Mouse (Mus musculus) midbrain, embryonic 10.5 days (tissue): ENCODE measurements around the gene Dus4l. TPM values are rescaled to one million over a fixed set of nuclear protein-coding genes. Genes with fewer than 3 reads are reported as not detected.

ENCODE experiments used
- DNase-seq: peaks from one replicate; pipeline ENCODE4 v3.0.0-alpha.2; 2017; ENCODE audit warnings: low spot score
- H3K27ac ChIP-seq: fragments of 300-500 bp; sonication (generic); replicated peaks from 2 replicates; pipeline ENCODE4 v1.5.1; 2016; ENCODE audit warnings: mild to moderate bottlenecking
- H3K27me3 ChIP-seq: fragments of 300-500 bp; sonication (generic); 2 replicates; pipeline ENCODE4 v1.6.1; 2016; ENCODE audit warnings: low read depth, mild to moderate bottlenecking; ENCODE audit not compliant: poor library complexity, severe bottlenecking
- H3K36me3 ChIP-seq: fragments of 300-500 bp; sonication (generic); 2 replicates; pipeline ENCODE4 v1.6.1; 2016; ENCODE audit warnings: mild to moderate bottlenecking, moderate library complexity
- H3K4me1 ChIP-seq: fragments of 300-500 bp; sonication (generic); 2 replicates; pipeline ENCODE4 v1.6.1; 2016
- H3K4me3 ChIP-seq: fragments of 300-500 bp; sonication (generic); 2 replicates; pipeline ENCODE4 v1.5.1; 2016; ENCODE audit warnings: mild to moderate bottlenecking, moderate library complexity
- H3K9me3 ChIP-seq: fragments of 300-500 bp; sonication (generic); replicated peaks from 2 replicates; pipeline ENCODE4 v1.6.1; 2016; ENCODE audit warnings: mild to moderate bottlenecking
- WGBS: fragments of 180-500 bp; shearing (Covaris S2); methylation state at CpG from one replicate; pipeline ENCODE4 v1.1.7; 2016; 5-methylcytosine and 5-hydroxymethylcytosine counted together
- polyA plus RNA-seq: library from polyadenylated mRNA; unstranded; fragments of >200 nt; fragmentation: Nextera tagmentation; extraction: Ambion mirVana; gene quantifications from 2 replicates; pipeline ENCODE4 v1.2.1, GENCODE M21; 2016

The Dus4l gene
- polyA plus RNA-seq, result 10.3 and 10.6 TPM in 2 replicates

- H3K27ac ChIP-seq, result peak within 1 kb of the TSS; percentile 91
- H3K4me1 ChIP-seq, result peaks cover 15% of the 10 kb centered on the region
- WGBS, result under 1% methylated on average over 47 of the region's 47 CpGs
- no peaks in the 10 kb centered on the region for H3K9me3 ChIP-seq
- peak within 1 kb of the TSS; percentile 92 for H3K4me3 ChIP-seq
- 0 out of 2 replicates have a peak, but pooled peaks cover 6% of the 10 kb centered on the region for H3K36me3 ChIP-seq
- DNase-seq, result peak; percentile 96
- no peaks in the 10 kb centered on the region for H3K27me3 ChIP-seq
Measured at GRCm38 (mm10) chr12:31654197-31654964, at the start of gene Dus4l, which contains the start of gene Cog5. Gene Dus4l (minus strand): TSS chr12:31654826. Gene Cog5 (plus strand): TSS chr12:31654869.

DNA sequence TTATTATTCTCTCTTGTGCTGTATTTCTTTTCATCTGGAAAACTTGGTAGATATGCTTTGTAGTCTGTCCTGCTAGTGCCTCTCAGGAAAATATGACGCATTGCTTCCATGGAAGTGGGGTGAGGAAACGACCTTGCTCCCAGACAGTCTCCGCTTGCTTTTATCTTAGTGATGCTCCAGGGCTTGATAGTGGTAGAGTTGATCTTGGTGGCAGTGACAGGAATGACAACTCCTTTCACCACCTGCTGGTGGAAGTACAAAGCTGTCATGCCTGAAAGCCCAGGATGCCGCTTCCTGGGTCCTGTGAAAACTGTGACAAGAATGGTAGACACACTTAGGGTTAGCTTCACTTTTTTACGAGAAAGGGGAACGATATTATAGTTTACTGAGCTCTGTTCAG lies 49.3 kb upstream of the Dus4l start:
- Histone ChIP-seq H3K36me3 (no peaks in the 10 kb centered on the region), H3K4me3 (no peak overlapping the region), H3K4me1 (no peaks in the 10 kb centered on the region), H3K27me3 (no peaks in the 10 kb centered on the region), H3K27ac (no peak overlapping the region), H3K9me3 (no peaks in the 10 kb centered on the region)
- DNase-seq, result no peak
- WGBS, result 80% methylated on average over 6 of the region's 6 CpGs

GRCm38 (mm10) chr12:31701411-31701810 lies 46.8 kb upstream of the Dus4l start:
- peaks cover 19% of the 10 kb centered on the region for H3K36me3 ChIP-seq
- H3K27ac ChIP-seq, result no peak overlapping the region
- no peaks in the 10 kb centered on the region for H3K4me1 ChIP-seq
- no peaks in the 10 kb centered on the region for H3K27me3 ChIP-seq
- 89% methylated on average over 5 of the region's 5 CpGs for WGBS
- no peak overlapping the region for H3K4me3 ChIP-seq
- H3K9me3 ChIP-seq, result peaks cover 9% of the 10 kb centered on the region; the same call in 1 of the 2 replicates
- no peak for DNase-seq

DNA sequence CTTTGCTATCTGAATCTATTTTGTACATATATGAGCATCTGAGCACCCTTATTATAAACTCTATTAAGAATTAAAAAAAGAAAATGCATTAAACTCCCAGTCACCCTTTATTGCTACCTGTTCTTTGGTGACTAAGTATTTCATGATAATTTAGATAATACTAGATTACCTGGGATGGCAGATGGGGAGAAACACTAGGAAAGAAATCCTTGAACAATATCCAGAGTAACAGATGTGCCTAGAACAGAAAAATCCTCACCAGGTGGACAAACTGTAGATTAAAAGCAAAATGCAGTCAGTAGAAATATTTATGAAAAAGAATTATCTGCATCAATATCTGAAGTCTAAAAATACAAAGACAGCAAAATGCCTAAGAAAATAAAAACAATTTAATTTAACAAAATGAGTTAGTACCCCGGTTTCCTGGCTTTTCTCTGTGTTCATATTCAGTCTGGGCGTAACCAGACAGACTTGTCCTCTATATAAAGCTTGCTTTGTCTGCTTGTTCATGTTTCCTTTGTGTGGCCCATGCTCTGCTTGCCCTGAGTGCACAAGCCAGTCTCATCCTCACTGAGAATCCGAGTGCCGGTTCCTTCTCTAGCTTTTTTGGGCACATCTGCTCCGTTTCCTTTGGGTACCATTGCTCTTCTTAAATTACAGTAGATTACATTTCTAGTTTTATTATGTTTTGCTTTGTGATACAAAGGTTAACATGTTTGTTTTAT lies 46.2 kb upstream of the Dus4l start:
- 69% methylated on average over 5 of the region's 5 CpGs for WGBS

DNA sequence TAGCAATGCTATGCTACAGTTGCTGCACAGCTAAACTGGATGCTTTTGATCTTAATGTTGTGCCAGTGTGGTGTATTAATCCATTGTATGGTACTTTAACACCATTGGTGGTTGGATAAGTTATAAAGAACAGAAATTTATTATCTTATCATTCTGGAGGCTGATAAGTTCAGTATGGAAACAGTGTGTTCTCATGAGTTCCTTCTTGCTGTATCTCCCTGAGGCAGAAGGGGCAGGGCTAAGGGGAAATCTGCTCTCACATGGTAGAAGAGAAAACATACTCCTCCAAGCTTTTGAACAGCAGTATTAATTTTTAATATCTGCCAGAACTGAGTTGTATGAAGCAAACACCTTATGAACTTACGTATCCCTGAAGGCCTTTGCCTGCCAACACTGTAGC lies 38.7 kb upstream of the Dus4l start:
- Histone ChIP-seq H3K36me3 (peaks cover 18% of the 10 kb centered on the region), H3K4me1 (no peaks in the 10 kb centered on the region), H3K27me3 (no peaks in the 10 kb centered on the region), H3K27ac (no peak overlapping the region), H3K9me3 (peaks cover 9% of the 10 kb centered on the region; the same call in 1 of the 2 replicates), H3K4me3 (no peak overlapping the region)
- 100% methylated on average over 1 of the region's 1 CpGs for WGBS
- DNase-seq, result no peak

More for the DNA sequence above, 46.2 kb upstream of the Dus4l start:
- peaks cover 9% of the 10 kb centered on the region; the same call in 1 of the 2 replicates for H3K9me3 ChIP-seq
- H3K27ac ChIP-seq, result no peak overlapping the region
- no peaks in the 10 kb centered on the region for H3K4me1 ChIP-seq
- H3K27me3 ChIP-seq, result no peaks in the 10 kb centered on the region
- H3K36me3 ChIP-seq, result peaks cover 19% of the 10 kb centered on the region
- no peak for DNase-seq
- H3K4me3 ChIP-seq, result no peak overlapping the region

DNA sequence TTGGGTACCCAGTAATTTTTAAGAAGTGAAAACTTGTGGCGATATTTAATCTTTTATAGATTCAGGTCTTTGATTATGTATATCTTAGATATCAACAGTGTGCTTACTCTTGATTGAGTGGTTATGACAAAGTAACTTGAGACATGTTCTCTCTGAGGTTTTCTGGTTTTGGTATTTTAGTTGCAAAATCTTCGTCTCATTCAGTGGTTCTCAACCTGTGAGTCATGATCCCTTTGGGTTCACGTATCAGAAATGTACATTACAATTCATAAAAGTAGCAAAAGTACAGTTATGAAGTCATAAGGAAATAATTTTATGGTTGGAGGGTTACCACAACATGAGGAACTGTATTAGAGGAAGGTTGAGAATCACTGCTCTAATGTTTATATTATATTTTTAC lies 32.1 kb upstream of the Dus4l start:
- no peaks in the 10 kb centered on the region for H3K36me3 ChIP-seq
- no peak for DNase-seq
- WGBS, result 91% methylated on average over 3 of the region's 3 CpGs
- no peak overlapping the region for H3K4me3 ChIP-seq
- H3K9me3 ChIP-seq, result no peaks in the 10 kb centered on the region
- no peaks in the 10 kb centered on the region for H3K27me3 ChIP-seq
- H3K27ac ChIP-seq, result no peak overlapping the region
- no peaks in the 10 kb centered on the region for H3K4me1 ChIP-seq

DNA sequence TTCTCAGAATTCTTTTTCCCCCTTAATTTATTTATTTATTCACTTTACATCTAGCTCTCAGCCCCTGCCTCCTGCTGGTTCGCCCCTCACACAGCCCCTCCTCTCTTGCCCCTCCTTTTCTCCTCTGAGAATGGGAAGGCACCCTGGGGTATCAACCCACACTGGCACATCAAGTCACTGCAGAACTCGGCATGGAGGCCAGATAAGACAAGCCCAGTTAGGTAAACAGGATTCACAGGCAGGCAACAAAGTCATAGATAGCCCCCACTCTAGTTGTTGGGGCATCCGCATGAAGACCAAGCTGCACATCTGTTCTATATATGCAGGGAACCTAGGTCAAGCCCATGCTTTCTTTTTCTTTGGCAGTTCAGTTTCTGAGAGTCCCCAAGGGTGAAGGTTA lies 12.6 kb upstream of the Dus4l start:
- Histone ChIP-seq H3K4me3 (no peak overlapping the region), H3K9me3 (no peaks in the 10 kb centered on the region), H3K27me3 (no peaks in the 10 kb centered on the region), H3K36me3 (peaks cover 67% of the 10 kb centered on the region), H3K27ac (no peak overlapping the region), H3K4me1 (no peaks in the 10 kb centered on the region)
- DNase-seq, result no peak
- 55% methylated on average over 3 of the region's 3 CpGs for WGBS

DNA sequence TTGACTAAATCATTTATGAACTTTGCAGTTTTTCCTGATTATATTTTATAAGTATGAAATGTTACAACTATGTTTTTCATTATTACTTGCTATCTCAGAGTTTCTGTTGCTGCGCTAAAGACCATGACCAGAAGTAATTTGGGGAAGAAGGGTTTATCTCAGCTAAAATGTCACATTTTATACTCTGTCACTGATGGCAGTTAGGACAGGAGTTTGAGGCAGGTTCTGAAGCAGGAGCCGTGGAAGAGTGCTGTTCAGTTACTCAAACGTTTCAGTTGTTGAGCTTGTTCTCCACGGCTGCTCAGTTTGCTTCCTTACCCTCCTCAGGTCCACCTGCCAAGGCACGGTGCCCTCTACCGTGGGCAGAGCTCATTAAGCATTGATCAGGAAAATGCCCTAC lies 11.4 kb upstream of the Dus4l start:
- no peaks in the 10 kb centered on the region for H3K9me3 ChIP-seq
- WGBS, result 75% methylated on average over 6 of the region's 6 CpGs
- H3K36me3 ChIP-seq, result peaks cover 60% of the 10 kb centered on the region
- no peak overlapping the region for H3K27ac ChIP-seq
- DNase-seq, result no peak
- H3K27me3 ChIP-seq, result no peaks in the 10 kb centered on the region
- no peak overlapping the region for H3K4me3 ChIP-seq
- no peaks in the 10 kb centered on the region for H3K4me1 ChIP-seq

DNA sequence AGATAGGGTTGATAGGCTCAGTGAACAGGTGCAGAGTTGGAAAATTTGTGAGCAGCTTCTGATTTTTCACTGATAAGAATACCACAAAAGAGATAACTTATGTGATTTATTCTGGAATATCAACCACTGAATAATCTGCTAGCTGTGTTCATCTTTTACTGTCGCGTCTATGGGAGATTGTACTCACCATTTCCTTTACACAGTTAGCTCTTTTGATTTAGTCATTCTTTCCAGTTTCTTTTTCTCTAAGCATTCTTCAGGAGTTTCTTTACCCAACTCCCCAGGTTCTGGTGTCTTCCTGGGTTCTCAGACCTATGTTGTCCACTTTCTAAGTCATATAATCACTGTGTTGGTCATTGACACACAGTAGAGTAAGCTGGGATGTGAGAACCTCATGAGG lies 2.2 kb upstream of the Dus4l start:
- WGBS, result 84% methylated on average over 2 of the region's 2 CpGs
- no peak overlapping the region for H3K27ac ChIP-seq
- no peak overlapping the region for H3K4me3 ChIP-seq
- no peaks in the 10 kb centered on the region for H3K9me3 ChIP-seq
- DNase-seq, result no peak
- no peaks in the 10 kb centered on the region for H3K27me3 ChIP-seq
- peaks cover 15% of the 10 kb centered on the region for H3K4me1 ChIP-seq
- peaks cover 3% of the 10 kb centered on the region; the same call in 1 of the 2 replicates for H3K36me3 ChIP-seq

GRCm38 (mm10) chr12:31654965-31655477 lies 395 bp upstream of the Dus4l start:
- Histone ChIP-seq H3K27me3 (no peaks in the 10 kb centered on the region), H3K4me1 (peaks cover 15% of the 10 kb centered on the region), H3K27ac (peak overlapping the region; percentile 91), H3K9me3 (no peaks in the 10 kb centered on the region), H3K36me3 (0 out of 2 replicates have a peak, but pooled peaks cover 5% of the 10 kb centered on the region), H3K4me3 (peak overlapping the region; percentile 92)
- DNase-seq, result no peak
- under 1% methylated on average over 29 of the region's 29 CpGs for WGBS

- no peaks in the 10 kb centered on the region for H3K27me3 ChIP-seq
- no peak overlapping the region for H3K27ac ChIP-seq
- H3K9me3 ChIP-seq, result no peaks in the 10 kb centered on the region
- no peak for DNase-seq
- 78% methylated on average over 5 of the region's 5 CpGs for WGBS
- H3K4me3 ChIP-seq, result peak overlapping the region; percentile 92
- H3K36me3 ChIP-seq, result 0 out of 2 replicates have a peak, but pooled peaks cover 6% of the 10 kb centered on the region
- H3K4me1 ChIP-seq, result peaks cover 15% of the 10 kb centered on the region
Measured at GRCm38 (mm10) chr12:31653611-31654010, 1.0 kb downstream of the Dus4l start.

GRCm38 (mm10) chr12:31635240-31635607 lies 19.4 kb downstream of the Dus4l start:
- H3K4me3 ChIP-seq, result peak overlapping the region; percentile 61; the same call in 1 of the 2 replicates
- 88% methylated on average over 3 of the region's 3 CpGs for WGBS
- no peaks in the 10 kb centered on the region for H3K9me3 ChIP-seq
- H3K27me3 ChIP-seq, result no peaks in the 10 kb centered on the region
- peaks cover 17% of the 10 kb centered on the region for H3K4me1 ChIP-seq
- H3K36me3 ChIP-seq, result peaks cover 2% of the 10 kb centered on the region
- H3K27ac ChIP-seq, result peak overlapping the region; percentile 92; the same call in 1 of the 2 replicates
- DNase-seq, result no peak
